Mouse (Mus musculus) ES-E14 (cell line): ENCODE results near the gene Rtn1.

Experiments
- HCFC1 ChIP-seq: IDR thresholded peaks from 2 replicates; pipeline ENCODE4 v1.6.1; 2012; ENCODE audit warnings: low read length, inconsistent platforms, borderline replicate concordance; ENCODE audit not compliant: insufficient read depth
- ZC3H11A ChIP-seq: IDR thresholded peaks from 2 replicates; pipeline ENCODE4 v1.6.1; 2012; ENCODE audit warnings: low read depth, mild to moderate bottlenecking, inconsistent platforms, low read length, borderline replicate concordance
- ZNF384 ChIP-seq: IDR thresholded peaks from 2 replicates; pipeline ENCODE4 v1.6.1; 2012; ENCODE audit warnings: low read depth, low read length, inconsistent platforms

GRCm38 (mm10) chr12:72285366-72286345, 123.2 kb downstream of the Rtn1 start:
- TF ChIP-seq ZC3H11A (no peak), ZNF384 (no peak), HCFC1 (no peak)
